ENCODE assay signal across 9 mouse cellular contexts in the genomic region with DNA sequence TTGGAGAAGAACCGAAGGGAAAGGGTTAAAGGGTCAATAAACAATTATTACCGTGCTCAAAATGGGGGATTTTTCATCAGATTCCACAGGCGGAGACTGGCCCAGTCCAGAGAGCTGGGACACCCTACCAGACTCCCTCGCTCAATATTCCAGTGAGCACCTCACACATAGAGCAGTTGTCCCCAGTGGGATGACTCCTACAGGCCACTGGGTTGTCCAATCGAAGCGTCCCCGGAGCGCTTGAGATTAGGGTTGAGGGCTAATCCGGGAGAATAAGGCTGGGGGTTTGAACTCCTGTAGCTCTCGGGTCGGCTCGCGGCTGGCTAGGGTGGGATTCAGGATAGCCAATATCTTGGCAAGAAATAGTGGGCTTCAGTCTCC. TPM values are rescaled to one million over a fixed set of nuclear protein-coding genes. Genes with fewer than 3 reads are reported as not detected.
DNase-seq lines count a peak whose midpoint lies in the region; ATAC-seq and TF ChIP-seq lines count a peak whose summit lies in the region.
"Had no signal": no experiment of that assay in that cellular context is flagged by ENCODE, and none has a peak within 500 bp of the region (broad histone marks: within the 10 kb centered on the region; RNA-seq: fewer than 3 reads in every experiment).

No protein-coding gene starts in this region.

- H3K36me3 ChIP-seq in kidney, postnatal 0 days (ENCODE audit: insufficient read depth, low read length): no peaks in the 10 kb centered on the region
- no peaks in the 10 kb centered on the region for H3K36me3 ChIP-seq in embryonic facial prominence, embryonic 14.5 days (ENCODE audit: control insufficient read depth, insufficient read depth, low read length)
- H3K36me3 ChIP-seq in intestine, embryonic 15.5 days: no peaks in the 10 kb centered on the region
- H3K36me3 ChIP-seq in myocyte (ENCODE audit: control insufficient read depth, insufficient read depth): no peaks in the 10 kb centered on the region

- H3K9me3 ChIP-seq in kidney, postnatal 0 days (replicated peaks; ENCODE audit: low read length): no peaks in the 10 kb centered on the region
- no peaks in the 10 kb centered on the region for H3K9me3 ChIP-seq in embryonic facial prominence, embryonic 14.5 days (ENCODE audit: control insufficient read depth, low read length)
- no peaks in the 10 kb centered on the region for H3K9me3 ChIP-seq in intestine, embryonic 15.5 days

- no peak for TF ChIP-seq CTCF in kidney, postnatal 0 days (IDR thresholded peaks at IDR 0.05; ENCODE audit: low read depth)
- TF ChIP-seq CTCF in left cerebral cortex, adult 2 months (IDR thresholded peaks at IDR 0.05): no peak

- peak; percentile 15; the same call in 1 of the 2 replicates for ATAC-seq in kidney, postnatal 0 days (replicated peaks; ENCODE audit: low FRiP score, low read depth)
- ATAC-seq in embryonic facial prominence, embryonic 14.5 days (ENCODE audit: low read depth): peak; percentile 11; the same call in 1 of the 2 replicates
- 0 out of 2 replicates have a peak, but pooled peaks have one; percentile 24 for ATAC-seq in intestine, embryonic 15.5 days

- peak overlapping the region; percentile 85 for H3K4me2 ChIP-seq in kidney, postnatal 0 days (ENCODE audit: low read length)
- H3K4me2 ChIP-seq in embryonic facial prominence, embryonic 14.5 days (ENCODE audit: low read depth, low read length): peak overlapping the region; percentile 83
- peak overlapping the region; percentile 86 for H3K4me2 ChIP-seq in intestine, embryonic 15.5 days (replicated peaks)
- peak overlapping the region; percentile 71 for H3K4me2 ChIP-seq in myocyte (ENCODE audit: low read depth)

- H3K27ac ChIP-seq in kidney, postnatal 0 days: no peak overlapping the region
- H3K27ac ChIP-seq in embryonic facial prominence, embryonic 14.5 days (replicated peaks; ENCODE audit: low read depth, low read length): no peak overlapping the region
- no peak overlapping the region for H3K27ac ChIP-seq in intestine, embryonic 15.5 days
- H3K27ac ChIP-seq in left cerebral cortex, adult 2 months: no peak overlapping the region

- peaks cover 14% of the 10 kb centered on the region; the same call in 1 of the 2 replicates for H3K4me1 ChIP-seq in kidney, postnatal 0 days (replicated peaks; ENCODE audit: insufficient read depth, low read length)
- peaks cover 4% of the 10 kb centered on the region; the same call in 1 of the 2 replicates for H3K4me1 ChIP-seq in embryonic facial prominence, embryonic 14.5 days (ENCODE audit: control insufficient read depth, insufficient read depth, low read length)
- H3K4me1 ChIP-seq in intestine, embryonic 15.5 days (replicated peaks): peaks cover 24% of the 10 kb centered on the region

- H3ac ChIP-seq in myocyte (ENCODE audit: control insufficient read depth, insufficient read length): no peak overlapping the region

- DNase-seq in kidney, postnatal 0 days (ENCODE audit: low spot score): no peak
- DNase-seq in kidney, postnatal 4 days: no peak
- DNase-seq in embryonic facial prominence, embryonic 14.5 days (ENCODE audit: low spot score): no peak
- no peak for DNase-seq in left cerebral cortex, adult 2 months (ENCODE audit: extremely low spot score in 1 of 2, low spot score in 2 of 2)
- no peak for DNase-seq in right cerebral cortex, postnatal 25 days
- DNase-seq in layer of hippocampus, adult 11-12 months (ENCODE audit: low spot score): no peak
- DNase-seq: cerebellum, adult 11-12 months had no signal

- no peak for TF ChIP-seq POLR2A in myocyte (IDR thresholded peaks at IDR 0.05; ENCODE audit: insufficient read length, low read depth)

- no peak overlapping the region for H3K9ac ChIP-seq in kidney, postnatal 0 days (ENCODE audit: low read depth, low read length)
- H3K9ac ChIP-seq in embryonic facial prominence, embryonic 14.5 days (ENCODE audit: low read depth, low read length): peak overlapping the region; percentile 77
- no peak overlapping the region for H3K9ac ChIP-seq in intestine, embryonic 15.5 days

- intact Hi-C loops in left cerebral cortex, adult 2 months (cut with DNase I): loop anchor here (5.0 kb wide), 2 partner anchors 219 to 234 kb away; no protein-coding TSS in a partner anchor

- peak overlapping the region; percentile 63 for H3K4me3 ChIP-seq in kidney, postnatal 0 days (replicated peaks; ENCODE audit: low read depth, low read length)
- H3K4me3 ChIP-seq in embryonic facial prominence, embryonic 14.5 days (ENCODE audit: low read depth, low read length): peak overlapping the region; percentile 60
- peak overlapping the region; percentile 43 for H3K4me3 ChIP-seq in intestine, embryonic 15.5 days (replicated peaks)
- H3K4me3 ChIP-seq in myocyte: peak overlapping the region; percentile 12
- H3K4me3 ChIP-seq in left cerebral cortex, adult 2 months: no peak overlapping the region

- peaks cover 74% of the 10 kb centered on the region for H3K27me3 ChIP-seq in kidney, postnatal 0 days (ENCODE audit: insufficient read depth, low read length)
- H3K27me3 ChIP-seq in embryonic facial prominence, embryonic 14.5 days (replicated peaks; ENCODE audit: control insufficient read depth, insufficient read depth, low read length): peaks cover 70% of the 10 kb centered on the region
- peaks cover 82% of the 10 kb centered on the region for H3K27me3 ChIP-seq in intestine, embryonic 15.5 days (replicated peaks)
- H3K27me3 ChIP-seq in myocyte (ENCODE audit: control insufficient read depth, insufficient read depth, insufficient read length): peaks cover 52% of the 10 kb centered on the region

- under 1% methylated on average over 13 of the region's 13 CpGs for WGBS in kidney, postnatal 0 days
- WGBS in embryonic facial prominence, embryonic 14.5 days: under 1% methylated on average over 13 of the region's 13 CpGs
- under 1% methylated on average over 13 of the region's 13 CpGs for WGBS in intestine, embryonic 15.5 days

- no peaks in the 10 kb centered on the region for H3K79me2 ChIP-seq in myocyte (ENCODE audit: control insufficient read depth, insufficient read depth)

TF ChIP-seq in myocyte, 11 proteins besides CTCF, POLR2A, EP300 and RAD21:
- TF ChIP-seq E2F4 (IDR thresholded peaks at IDR 0.05; ENCODE audit: insufficient read depth) (no peak), TCF3 (IDR thresholded peaks at IDR 0.05; ENCODE audit: insufficient read length, low read depth) (no peak)

RNA-seq across cellular contexts. Expression of gene Foxd1, which starts 0.3 kb away (rescaled TPM):
- 2.4 and 3.4 TPM in 2 replicates for polyA plus RNA-seq in kidney, postnatal 0 days (2015; fragmentation: Nextera tagmentation; extraction: Ambion mirVana)
- polyA plus RNA-seq in embryonic facial prominence, embryonic 14.5 days (2014; fragmentation: Nextera tagmentation; extraction: Ambion mirVana): 2.9 and 3.6 TPM in 2 replicates
- 0.03 TPM in 1 of 2 replicates, not detected in the other for polyA plus RNA-seq in intestine, embryonic 15.5 days (2015; fragmentation: Nextera tagmentation; extraction: Ambion mirVana)
- polyA plus RNA-seq in myocyte (2012; fragmentation: generic; extraction: Trizol): 0.37 TPM
- 1 to 10 TPM; 1.5 to 1.9 TPM for total RNA-seq in left cerebral cortex, adult 2 months (2021)

RNA-seq across cellular contexts. Expression of gene Btf3, which starts 36.9 kb away (rescaled TPM):
- 766 and 788 TPM in 2 replicates for polyA plus RNA-seq in kidney, postnatal 0 days (2015; fragmentation: Nextera tagmentation; extraction: Ambion mirVana)
- polyA plus RNA-seq in embryonic facial prominence, embryonic 14.5 days (2014; fragmentation: Nextera tagmentation; extraction: Ambion mirVana): 674 and 695 TPM in 2 replicates
- 620 and 754 TPM in 2 replicates for polyA plus RNA-seq in intestine, embryonic 15.5 days (2015; fragmentation: Nextera tagmentation; extraction: Ambion mirVana)
- polyA plus RNA-seq in myocyte (2012; fragmentation: generic; extraction: Trizol): 1,134 TPM
- total RNA-seq in left cerebral cortex, adult 2 months (2021): 100 to 1,000 TPM; 160 to 170 TPM
